Mouse (Mus musculus) liver, adult 2 months (tissue): Measurements from ENCODE around the gene Kif5c. TPM values are rescaled to one million over a fixed set of nuclear protein-coding genes. Genes with fewer than 3 reads are reported as not detected.

Source experiments
- DNase-seq: peaks from one replicate; pipeline ENCODE4 v3.0.0-alpha.2; 2011; ENCODE audit warnings: low read depth, low spot score; ENCODE audit errors: extremely low read depth
- H3K27ac ChIP-seq: fragments of 200-500 bp; replicated peaks from 2 replicates; pipeline ENCODE4 v1.5.1; 2012; ENCODE audit warnings: low read depth, mild to moderate bottlenecking, control low read depth, inconsistent platforms, low read length; ENCODE audit not compliant: insufficient read depth
- H3K27me3 ChIP-seq: fragments of 200-500 bp; 2 replicates; pipeline ENCODE4 v1.6.1; 2012; ENCODE audit warnings: mild to moderate bottlenecking, moderate library complexity, low read length, inconsistent platforms; ENCODE audit not compliant: control insufficient read depth, insufficient read depth
- H3K36me3 ChIP-seq: fragments of 200-500 bp; 2 replicates; pipeline ENCODE4 v1.6.1; 2012; ENCODE audit warnings: low read length, inconsistent platforms; ENCODE audit not compliant: control insufficient read depth, insufficient read depth
- H3K4me1 ChIP-seq: fragments of 200-500 bp; 2 replicates; pipeline ENCODE4 v1.6.1; 2011; ENCODE audit warnings: low read length; ENCODE audit not compliant: control insufficient read depth, insufficient read depth
- H3K4me3 ChIP-seq: fragments of 200-500 bp; 2 replicates; pipeline ENCODE4 v1.5.1; 2011; ENCODE audit warnings: low read depth, mild to moderate bottlenecking, control low read depth, low read length, moderate library complexity; ENCODE audit not compliant: insufficient read depth
- H3K79me2 ChIP-seq: fragments of 200-500 bp; 2 replicates; pipeline ENCODE4 v1.6.1; 2012; ENCODE audit warnings: inconsistent platforms, mild to moderate bottlenecking, low read length, moderate library complexity; ENCODE audit not compliant: control insufficient read depth, insufficient read depth
- H3K9ac ChIP-seq: fragments of 200-500 bp; 2 replicates; pipeline ENCODE4 v1.6.1; 2012; ENCODE audit warnings: low read depth, mild to moderate bottlenecking, control low read depth, inconsistent platforms, low read length
- CTCF ChIP-seq: fragments of 200-500 bp; IDR thresholded peaks from 2 replicates; pipeline ENCODE4 v1.5.1; 2011; ENCODE audit warnings: low read depth, low read length, control low read depth
- POLR2A ChIP-seq: fragments of 200-500 bp; IDR thresholded peaks from 2 replicates; pipeline ENCODE4 v1.6.1; 2011; ENCODE audit warnings: low read length, control low read depth; ENCODE audit not compliant: insufficient read depth; ENCODE audit errors: extremely low read depth
- WGBS: fragments of 180-500 bp; shearing (Covaris S2); methylation state at CpG from one replicate; pipeline ENCODE4 v1.1.7; 2018; 5-methylcytosine and 5-hydroxymethylcytosine counted together
- polyA plus RNA-seq: library from polyadenylated mRNA; depleted of rRNA; stranded (reverse); fragments of >200 nt; gene quantifications from 2 replicates; pipeline ENCODE4 v1.2.3, GENCODE M21; 2012
- total RNA-seq: library from RNA; depleted of rRNA; stranded (reverse); fragments of >200 nt; gene quantifications from 2 replicates; pipeline ENCODE4 v1.2.3, GENCODE M21; 2014

Kif5c gene
- total and polyA plus RNA-seq, 2 experiments: under 0.01 TPM; not detected in 1

- Histone ChIP-seq H3K36me3 (no peaks in the 10 kb centered on the region), H3K4me1 (no peaks in the 10 kb centered on the region), H3K79me2 (no peaks in the 10 kb centered on the region), H3K9ac (no peak overlapping the region), H3K4me3 (no peak overlapping the region), H3K27me3 (no peaks in the 10 kb centered on the region), H3K27ac (no peak overlapping the region)
- DNase-seq: no peak
- TF ChIP-seq CTCF (no peak), POLR2A (no peak)
- 52% methylated on average over 2 of the region's 2 CpGs for WGBS
These were observed 136.0 kb downstream of the Kif5c start for GRCm38 (mm10) chr2:49755054-49755453.

- TF ChIP-seq CTCF (no peak), POLR2A (no peak)
- Histone ChIP-seq H3K9ac (no peak overlapping the region), H3K4me3 (no peak overlapping the region), H3K27ac (no peak overlapping the region), H3K4me1 (no peaks in the 10 kb centered on the region), H3K27me3 (no peaks in the 10 kb centered on the region), H3K79me2 (no peaks in the 10 kb centered on the region), H3K36me3 (no peaks in the 10 kb centered on the region)
- 86% methylated on average over 7 of the region's 7 CpGs for WGBS
- no peak for DNase-seq
These were observed 138.5 kb downstream of the Kif5c start for GRCm38 (mm10) chr2:49757616-49758015.

GRCm38 (mm10) chr2:49764331-49764946 lies 145.3 kb downstream of the Kif5c start:
- Histone ChIP-seq H3K9ac (no peak overlapping the region), H3K79me2 (no peaks in the 10 kb centered on the region), H3K4me3 (no peak overlapping the region), H3K36me3 (no peaks in the 10 kb centered on the region), H3K27ac (no peak overlapping the region), H3K4me1 (no peaks in the 10 kb centered on the region), H3K27me3 (no peaks in the 10 kb centered on the region)
- WGBS: 51% methylated on average over 7 of the region's 7 CpGs
- no peak for TF ChIP-seq POLR2A
- peak; percentile 40; the same call in 1 of the 2 replicates for TF ChIP-seq CTCF
- peak; percentile 48 for DNase-seq

- no peaks in the 10 kb centered on the region for H3K36me3 ChIP-seq
- no peak for TF ChIP-seq POLR2A
- TF ChIP-seq CTCF: no peak
- no peak overlapping the region for H3K4me3 ChIP-seq
- no peak for DNase-seq
- no peak overlapping the region for H3K9ac ChIP-seq
- H3K27me3 ChIP-seq: no peaks in the 10 kb centered on the region
- H3K4me1 ChIP-seq: no peaks in the 10 kb centered on the region
- H3K27ac ChIP-seq: no peak overlapping the region
- no peaks in the 10 kb centered on the region for H3K79me2 ChIP-seq
- 80% methylated on average over 2 of the region's 2 CpGs for WGBS
These were observed 149.8 kb downstream of the Kif5c start for GRCm38 (mm10) chr2:49768916-49769315.

- no peaks in the 10 kb centered on the region for H3K27me3 ChIP-seq
- TF ChIP-seq POLR2A: no peak
- TF ChIP-seq CTCF: no peak
- no peak overlapping the region for H3K9ac ChIP-seq
- no peaks in the 10 kb centered on the region for H3K36me3 ChIP-seq
- H3K79me2 ChIP-seq: no peaks in the 10 kb centered on the region
- 70% methylated on average over 5 of the region's 5 CpGs for WGBS
- no peak overlapping the region for H3K4me3 ChIP-seq
- H3K27ac ChIP-seq: no peak overlapping the region
- H3K4me1 ChIP-seq: no peaks in the 10 kb centered on the region
- no peak for DNase-seq
These were observed 151.3 kb downstream of the Kif5c start for GRCm38 (mm10) chr2:49770440-49770839.

- TF ChIP-seq CTCF: no peak
- TF ChIP-seq POLR2A: no peak
- no peak overlapping the region for H3K27ac ChIP-seq
- no peak overlapping the region for H3K9ac ChIP-seq
- DNase-seq: no peak
- no peaks in the 10 kb centered on the region for H3K79me2 ChIP-seq
- 65% methylated on average over 11 of the region's 11 CpGs for WGBS
- H3K4me3 ChIP-seq: no peak overlapping the region
- no peaks in the 10 kb centered on the region for H3K4me1 ChIP-seq
- no peaks in the 10 kb centered on the region for H3K27me3 ChIP-seq
- H3K36me3 ChIP-seq: no peaks in the 10 kb centered on the region
These were observed 152.1 kb downstream of the Kif5c start for GRCm38 (mm10) chr2:49771172-49771571.
